Comparison of ENCODE assay signal across 8 mouse cellular contexts in the genomic region with DNA sequence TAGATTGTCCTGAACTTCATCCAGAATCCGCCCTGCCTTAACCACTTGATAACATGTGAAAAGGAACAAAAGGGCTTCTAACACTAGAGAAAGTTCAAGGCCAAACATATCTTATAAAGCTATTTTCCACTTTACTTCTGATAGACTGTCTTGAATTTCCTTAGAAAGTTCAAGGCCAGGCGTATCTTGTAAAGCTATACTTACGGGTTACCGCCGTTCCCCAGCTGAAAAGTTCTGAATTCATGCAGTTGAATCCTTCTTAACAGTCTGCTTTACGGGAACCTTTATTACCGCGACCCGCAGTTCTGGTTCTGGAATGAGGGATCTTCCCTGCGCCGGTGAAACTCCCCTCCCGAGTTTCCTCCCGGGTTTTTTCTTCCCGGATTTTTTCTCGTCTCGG.
DNase-seq lines count a peak whose midpoint lies in the region.
"Not testable (repeated sequence)": the region's sequence is repeated elsewhere in the genome, so short reads cannot be mapped to it uniquely, and the experiment has no call there.

No protein-coding gene starts in this region.

- DNase-seq in T-cell, adult 2 months (ENCODE audit: low spot score) = peak; percentile 0
- DNase-seq in cerebellum, adult 9-10 months = peak; percentile 14
- peak; percentile 0 for DNase-seq in gastrocnemius, postnatal 14 days
- peak; percentile 3 for DNase-seq in kidney, adult 11 months
- peak; percentile 0 to 2 for DNase-seq in layer of hippocampus, postnatal 14 days (ENCODE audit: low spot score in 2 of 2)
- peak; percentile 0 for DNase-seq in lung, postnatal 14 days
- DNase-seq in spleen, adult 18-20 months = peak; percentile 1 to 2
- DNase-seq in thymus, postnatal 4 days = peak; percentile 4

- intact Hi-C loops in gastrocnemius, postnatal 14 days (cut with DNase I; ENCODE audit: low total_unique reads) = not testable (repeated sequence)

Comparison
In these comparisons a context has a peak if more than half of its experiments do, and no peak if none do; other contexts are left out.
1. Peak in every context shown above with its lines: DNase-seq.